Mouse (Mus musculus): ENCODE results near the gene Rnf34.

DNA sequence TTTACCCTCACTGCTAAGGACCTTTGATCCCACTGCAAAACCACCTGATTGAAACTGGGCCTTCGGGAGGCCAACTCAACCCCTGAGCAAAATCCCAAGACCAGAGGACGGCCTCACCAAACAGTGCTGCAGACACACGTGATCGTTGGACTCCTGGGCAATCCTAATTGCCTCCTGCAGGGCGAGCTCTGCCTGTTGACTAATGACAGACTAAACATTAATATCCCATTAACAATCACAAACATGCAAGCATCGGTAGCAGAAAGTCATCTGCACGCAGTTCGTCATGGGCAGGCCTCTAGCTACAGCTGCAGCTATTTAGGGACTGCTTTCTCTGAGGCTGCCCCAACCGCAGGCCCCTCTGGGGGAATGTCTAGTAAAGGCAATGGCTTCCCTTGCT, 47.1 kb upstream of the Rnf34 start:
- TF ChIP-seq CTCF (conservative IDR thresholded peaks at IDR 0.05; ENCODE audit: insufficient read depth, insufficient read length, low read depth, low read length) = 0 out of 2 replicates have a peak, but pooled peaks have one; percentile 11
- no peak for TF ChIP-seq POLR2A (IDR thresholded peaks at IDR 0.05; ENCODE audit: low read depth, low read length)
